Mouse (Mus musculus) neural tube, embryonic 11.5 days (tissue): ENCODE data around the gene Raver2. TPM values are rescaled to one million over a fixed set of nuclear protein-coding genes. Genes with fewer than 3 reads are reported as not detected.

Experiments
- ATAC-seq: fragments of 200-750 bp; cut with Nextera tagmentation; 2 replicates; pipeline ENCODE4 v1.8.0; 2017; ENCODE audit warnings: moderate number of reproducible peaks, mild to moderate bottlenecking, moderate TSS enrichment, moderate library complexity; ENCODE audit not compliant: insufficient read depth, low FRiP score, low TSS enrichment
- DNase-seq: peaks from one replicate; pipeline ENCODE4 v3.0.0-alpha.2; 2015; ENCODE audit warnings: low spot score
- H3K27ac ChIP-seq: fragments of 300-500 bp; sonication (generic); 2 replicates; pipeline ENCODE4 v1.5.1; 2014; ENCODE audit warnings: low read depth, mild to moderate bottlenecking, low read length
- H3K27me3 ChIP-seq: fragments of 300-500 bp; sonication (generic); 2 replicates; pipeline ENCODE4 v1.6.1; 2014; ENCODE audit warnings: mild to moderate bottlenecking, low read length, mixed read lengths; ENCODE audit not compliant: control insufficient read depth, insufficient read depth
- H3K36me3 ChIP-seq: fragments of 300-500 bp; sonication (generic); 2 replicates; pipeline ENCODE4 v1.6.1; 2014; ENCODE audit warnings: mild to moderate bottlenecking, low read length, moderate library complexity, mixed read lengths; ENCODE audit not compliant: control insufficient read depth, insufficient read depth
- H3K4me1 ChIP-seq: fragments of 300-500 bp; sonication (generic); 2 replicates; pipeline ENCODE4 v1.6.1; 2014; ENCODE audit warnings: low read length, mixed read lengths; ENCODE audit not compliant: control insufficient read depth, insufficient read depth
- H3K4me2 ChIP-seq: fragments of 300-500 bp; sonication (generic); 2 replicates; pipeline ENCODE4 v1.6.1; 2014; ENCODE audit warnings: low read depth, mild to moderate bottlenecking, moderate library complexity
- H3K4me3 ChIP-seq: fragments of 300-500 bp; sonication (generic); 2 replicates; pipeline ENCODE4 v1.5.1; 2014; ENCODE audit warnings: low read depth, low read length
- H3K9ac ChIP-seq: fragments of 300-500 bp; sonication (generic); 2 replicates; pipeline ENCODE4 v1.6.1; 2014; ENCODE audit warnings: mild to moderate bottlenecking, low read length
- H3K9me3 ChIP-seq: fragments of 300-500 bp; sonication (generic); 2 replicates; pipeline ENCODE4 v1.6.1; 2016; ENCODE audit warnings: low read length; ENCODE audit not compliant: control insufficient read depth
- WGBS: fragments of 180-500 bp; shearing (Covaris S2); extraction: QIAGEN DNeasy Blood & Tissue Kit; methylation state at CpG from one replicate; pipeline ENCODE4 v1.1.7; 2014; 5-methylcytosine and 5-hydroxymethylcytosine counted together
- polyA plus RNA-seq: library from polyadenylated mRNA; unstranded; fragments of >200 nt; fragmentation: Nextera tagmentation; extraction: Ambion mirVana; gene quantifications from 2 replicates; pipeline ENCODE4 v1.2.1, GENCODE M21; 2014

Gene Raver2
- polyA plus RNA-seq, 1 experiment from 2014 or later: 11.0 TPM

DNA sequence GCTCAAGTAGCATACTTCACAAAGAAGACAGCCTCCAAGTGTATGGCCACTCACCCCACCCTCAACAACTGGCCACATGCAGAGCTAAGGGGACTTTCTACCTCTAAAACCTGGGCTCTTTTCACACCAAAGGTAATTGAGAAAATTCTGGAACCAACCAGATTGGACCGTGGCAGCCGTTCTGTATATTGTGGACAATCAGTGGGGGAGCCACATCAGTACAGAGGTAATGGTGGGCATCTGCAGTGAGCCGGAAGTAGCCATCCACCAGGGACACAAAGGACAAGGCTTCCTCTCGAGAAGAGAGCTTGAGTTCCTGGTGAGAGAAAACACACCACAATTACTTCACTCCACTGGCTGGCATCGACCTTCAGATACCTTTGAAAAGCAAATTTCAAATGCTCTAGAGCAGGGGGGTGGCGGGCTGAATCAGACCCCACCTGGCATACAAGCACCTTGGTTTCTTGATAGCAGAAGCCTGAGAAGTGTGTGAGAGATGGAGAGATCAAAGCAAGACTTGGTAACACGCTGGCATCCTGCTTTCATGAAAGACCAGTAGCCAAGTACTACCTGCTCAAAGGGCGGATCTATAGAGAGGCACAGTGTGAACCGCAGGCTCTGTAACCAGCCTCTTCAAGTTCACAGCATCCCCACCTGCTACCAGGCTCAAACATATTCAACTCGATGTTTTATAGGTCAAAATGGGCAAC is 106.3 kb downstream of the Raver2 start:
- no peaks in the 10 kb centered on the region for H3K27me3 ChIP-seq
- H3K9ac ChIP-seq: no peak overlapping the region
- no peak for DNase-seq
- no peak overlapping the region for H3K27ac ChIP-seq
- no peak overlapping the region for H3K4me2 ChIP-seq
- no peak for ATAC-seq
- H3K9me3 ChIP-seq: no peaks in the 10 kb centered on the region
- H3K4me1 ChIP-seq: no peaks in the 10 kb centered on the region
- no peaks in the 10 kb centered on the region; the same call in 1 of the 2 replicates for H3K36me3 ChIP-seq
- WGBS: 74% methylated on average over 10 of the region's 10 CpGs
- H3K4me3 ChIP-seq: no peak overlapping the region

DNA sequence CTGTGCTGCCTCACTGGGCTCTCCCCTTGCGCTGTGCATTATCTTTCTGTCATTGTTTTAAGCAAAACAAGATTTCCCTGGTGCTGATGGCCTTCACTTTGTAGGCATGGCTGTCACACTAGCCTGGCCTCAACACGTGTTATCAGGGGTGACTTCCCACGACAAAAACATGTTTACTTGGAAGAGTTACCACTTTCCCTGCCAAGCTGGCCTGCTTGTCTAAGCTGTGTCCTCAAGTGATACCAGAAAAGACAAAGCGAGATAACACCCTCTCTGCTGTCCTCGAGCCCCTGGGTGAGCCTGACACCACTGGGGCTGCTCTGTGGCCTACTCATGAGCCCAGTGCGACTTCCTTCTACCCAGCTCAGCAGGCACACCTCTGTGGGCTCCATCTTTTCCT is 107.3 kb downstream of the Raver2 start:
- 83% methylated on average over 6 of the region's 6 CpGs for WGBS
- no peak overlapping the region for H3K27ac ChIP-seq
- no peaks in the 10 kb centered on the region; the same call in 1 of the 2 replicates for H3K36me3 ChIP-seq
- ATAC-seq (no peak), DNase-seq (no peak)
- H3K4me1 ChIP-seq: no peaks in the 10 kb centered on the region
- no peak overlapping the region for H3K4me3 ChIP-seq
- H3K27me3 ChIP-seq: no peaks in the 10 kb centered on the region
- no peaks in the 10 kb centered on the region for H3K9me3 ChIP-seq
- no peak overlapping the region for H3K4me2 ChIP-seq
- H3K9ac ChIP-seq: no peak overlapping the region

DNA sequence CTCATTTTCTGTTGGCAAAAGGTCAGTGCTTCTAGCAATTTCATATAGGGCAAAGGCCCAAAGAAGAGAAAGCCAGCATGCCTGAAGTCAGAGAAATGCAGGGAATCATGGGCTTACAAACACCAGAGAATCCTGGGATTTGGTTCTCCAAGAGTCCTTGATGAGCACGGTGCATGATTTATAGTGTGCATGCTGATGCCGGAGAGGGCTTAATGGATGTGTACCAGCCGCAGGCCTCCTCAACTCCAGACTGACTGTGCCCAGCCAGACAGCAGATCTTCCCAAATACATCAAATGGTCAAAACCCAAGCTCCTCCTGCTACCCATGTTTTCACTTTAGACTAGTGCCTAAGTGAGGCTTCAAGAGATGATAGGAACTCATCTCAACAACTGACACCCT is 109.0 kb downstream of the Raver2 start:
- no peaks in the 10 kb centered on the region for H3K9me3 ChIP-seq
- 79% methylated on average over 3 of the region's 3 CpGs for WGBS
- H3K27ac ChIP-seq: no peak overlapping the region
- no peaks in the 10 kb centered on the region for H3K4me1 ChIP-seq
- no peak overlapping the region for H3K4me2 ChIP-seq
- H3K9ac ChIP-seq: no peak overlapping the region
- ATAC-seq: no peak
- no peaks in the 10 kb centered on the region; the same call in 1 of the 2 replicates for H3K36me3 ChIP-seq
- H3K27me3 ChIP-seq: no peaks in the 10 kb centered on the region
- H3K4me3 ChIP-seq: no peak overlapping the region
- no peak for DNase-seq

DNA sequence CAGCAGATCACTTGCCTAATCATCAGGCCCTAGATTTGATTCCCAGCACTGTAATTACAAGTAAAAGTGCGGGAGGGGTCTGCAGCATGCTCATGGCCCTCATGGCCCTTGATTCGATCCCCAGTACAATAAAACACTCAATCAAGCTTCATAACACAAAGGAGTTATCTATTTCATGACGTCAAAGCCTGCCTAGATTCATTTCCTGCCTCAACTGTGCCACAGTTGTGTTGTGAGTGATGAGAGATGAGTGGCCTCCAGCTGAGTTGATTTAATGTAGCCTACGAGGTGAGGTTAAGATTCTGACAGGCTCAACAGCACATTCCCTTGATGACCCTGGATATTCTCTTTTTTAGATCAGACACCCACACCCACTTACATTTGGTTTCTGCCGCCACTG is 110.3 kb downstream of the Raver2 start:
- H3K4me3 ChIP-seq: no peak overlapping the region
- no peak overlapping the region for H3K4me2 ChIP-seq
- no peaks in the 10 kb centered on the region for H3K4me1 ChIP-seq
- no peaks in the 10 kb centered on the region for H3K27me3 ChIP-seq
- no peaks in the 10 kb centered on the region; the same call in 1 of the 2 replicates for H3K36me3 ChIP-seq
- no peak overlapping the region for H3K27ac ChIP-seq
- DNase-seq (no peak), ATAC-seq (no peak)
- H3K9ac ChIP-seq: no peak overlapping the region
- 77% methylated on average over 5 of the region's 5 CpGs for WGBS
- no peaks in the 10 kb centered on the region for H3K9me3 ChIP-seq

DNA sequence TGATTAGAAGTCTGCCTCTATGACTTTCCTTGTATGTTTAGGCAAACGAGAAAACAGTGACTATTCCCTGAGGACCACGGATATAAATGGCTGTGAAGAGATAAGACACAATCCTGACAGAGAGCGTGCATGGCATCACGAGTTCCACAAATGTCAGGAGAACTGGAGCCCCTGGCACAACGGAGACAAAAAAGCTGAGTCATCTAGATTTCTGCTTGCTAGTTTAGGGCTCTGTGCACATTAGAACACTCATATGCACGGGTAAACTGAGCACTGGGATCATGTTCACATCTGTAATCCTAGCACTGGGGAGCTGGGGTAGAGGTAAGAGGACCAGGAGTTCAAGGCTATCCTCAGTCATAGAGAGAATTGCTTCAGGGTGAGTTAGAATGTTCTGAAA is 111.1 kb downstream of the Raver2 start:
- no peaks in the 10 kb centered on the region for H3K27me3 ChIP-seq
- H3K36me3 ChIP-seq: no peaks in the 10 kb centered on the region
- H3K9me3 ChIP-seq: no peaks in the 10 kb centered on the region
- H3K4me3 ChIP-seq: no peak overlapping the region
- H3K9ac ChIP-seq: no peak overlapping the region
- WGBS: 82% methylated on average over 6 of the region's 6 CpGs
- H3K4me2 ChIP-seq: no peak overlapping the region
- no peak for DNase-seq
- no peak overlapping the region for H3K27ac ChIP-seq
- H3K4me1 ChIP-seq: no peaks in the 10 kb centered on the region
- ATAC-seq: no peak

DNA sequence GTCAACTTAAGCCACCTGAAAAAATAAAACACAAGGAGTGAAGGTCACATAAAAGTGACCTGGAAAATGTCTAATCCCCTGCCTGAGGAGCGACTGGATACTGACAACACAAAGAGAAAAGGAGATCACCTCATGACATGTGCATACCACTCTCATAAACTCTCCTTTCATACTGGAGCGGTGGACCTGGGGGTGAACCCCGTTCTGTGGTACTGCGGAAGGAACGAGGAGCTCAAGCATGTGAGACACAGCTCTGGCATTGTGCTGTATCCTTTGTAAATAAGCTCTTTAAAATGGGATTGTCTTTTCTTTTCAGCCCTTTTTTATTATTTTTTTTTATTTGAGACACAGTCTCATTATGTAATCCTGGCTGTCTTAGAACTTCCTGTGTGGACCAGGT is 111.9 kb downstream of the Raver2 start:
- H3K27me3 ChIP-seq: no peaks in the 10 kb centered on the region
- H3K4me3 ChIP-seq: no peak overlapping the region
- no peak overlapping the region for H3K4me2 ChIP-seq
- ATAC-seq: no peak
- no peaks in the 10 kb centered on the region for H3K4me1 ChIP-seq
- H3K36me3 ChIP-seq: no peaks in the 10 kb centered on the region
- H3K9me3 ChIP-seq: no peaks in the 10 kb centered on the region
- H3K9ac ChIP-seq: no peak overlapping the region
- no peak for DNase-seq
- H3K27ac ChIP-seq: no peak overlapping the region
- 86% methylated on average over 5 of the region's 5 CpGs for WGBS

DNA sequence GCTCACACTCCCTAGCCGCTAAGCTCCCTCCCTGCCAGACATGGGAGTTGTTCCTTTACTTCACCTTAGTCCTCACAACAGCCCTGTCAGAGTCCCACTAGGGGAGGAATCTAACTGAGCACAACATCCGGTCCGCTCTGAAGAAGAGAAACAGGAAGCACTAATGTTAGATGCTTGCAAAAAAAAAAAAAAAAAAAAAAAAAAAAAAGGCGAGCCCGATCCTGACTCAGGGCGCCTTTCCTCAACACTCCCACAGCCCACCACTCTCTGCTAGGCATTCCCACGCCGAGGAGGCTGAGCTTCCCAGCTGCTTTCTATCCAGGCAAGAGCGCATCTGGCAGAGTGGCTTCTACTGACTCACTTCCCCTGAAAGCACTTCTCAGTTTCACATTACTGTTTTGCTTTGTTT is 113.8 kb downstream of the Raver2 start:
- H3K27ac ChIP-seq: no peak overlapping the region
- DNase-seq (no peak), ATAC-seq (no peak)
- H3K36me3 ChIP-seq: no peaks in the 10 kb centered on the region; the same call in 1 of the 2 replicates
- no peak overlapping the region for H3K4me3 ChIP-seq
- H3K4me2 ChIP-seq: no peak overlapping the region
- no peaks in the 10 kb centered on the region for H3K4me1 ChIP-seq
- 79% methylated on average over 9 of the region's 9 CpGs for WGBS
- no peaks in the 10 kb centered on the region for H3K9me3 ChIP-seq
- no peaks in the 10 kb centered on the region for H3K27me3 ChIP-seq
- no peak overlapping the region for H3K9ac ChIP-seq

DNA sequence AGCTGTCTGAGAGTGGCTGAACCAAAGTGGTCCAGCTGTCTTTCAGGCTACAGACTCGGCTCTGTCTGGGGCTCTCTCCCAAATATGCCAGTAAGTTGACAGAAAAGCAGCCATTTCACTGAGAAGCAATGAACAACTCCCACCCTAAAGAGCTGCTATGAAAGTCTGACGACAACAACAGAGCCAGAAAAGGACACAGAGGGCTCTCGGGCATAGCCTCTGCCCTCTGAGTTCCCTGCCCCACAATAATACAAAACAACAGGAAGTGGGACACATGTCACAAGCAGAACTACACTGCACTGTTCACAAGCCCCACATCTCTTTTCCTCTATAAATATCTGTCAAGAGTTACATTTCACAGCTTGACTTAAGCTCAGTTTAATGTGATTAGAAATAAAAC is 116.4 kb downstream of the Raver2 start:
- WGBS: 69% methylated on average over 3 of the region's 3 CpGs
- Histone ChIP-seq H3K27ac (no peak overlapping the region), H3K4me3 (no peak overlapping the region), H3K36me3 (no peaks in the 10 kb centered on the region; the same call in 1 of the 2 replicates), H3K4me2 (no peak overlapping the region), H3K27me3 (no peaks in the 10 kb centered on the region), H3K9me3 (no peaks in the 10 kb centered on the region), H3K4me1 (no peaks in the 10 kb centered on the region), H3K9ac (no peak overlapping the region)
- no peak for DNase-seq
- no peak for ATAC-seq

DNA sequence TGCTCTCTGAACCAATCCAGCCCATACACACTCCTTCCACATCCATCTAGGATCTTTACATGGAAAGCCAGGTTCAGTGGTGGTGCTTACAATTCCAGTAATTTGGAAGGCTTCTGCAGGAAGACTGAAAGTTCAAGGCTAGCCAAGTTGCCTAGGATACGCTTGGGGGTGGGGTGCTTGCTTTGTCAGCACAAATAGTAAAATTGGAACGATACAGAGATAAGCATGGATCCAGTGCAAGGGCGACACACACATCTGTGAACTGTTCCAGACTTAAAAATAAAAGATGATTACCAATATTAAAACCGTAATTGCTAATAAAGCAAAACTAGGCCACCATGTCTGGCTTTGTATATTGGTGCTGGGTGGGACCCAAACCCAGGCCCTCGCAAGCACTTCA is 117.8 kb downstream of the Raver2 start:
- ATAC-seq: no peak
- WGBS: 95% methylated on average over 5 of the region's 5 CpGs
- H3K4me3 ChIP-seq: no peak overlapping the region
- no peak overlapping the region for H3K4me2 ChIP-seq
- no peaks in the 10 kb centered on the region for H3K4me1 ChIP-seq
- H3K36me3 ChIP-seq: no peaks in the 10 kb centered on the region; the same call in 1 of the 2 replicates
- no peaks in the 10 kb centered on the region for H3K27me3 ChIP-seq
- DNase-seq: no peak
- H3K9me3 ChIP-seq: no peaks in the 10 kb centered on the region
- no peak overlapping the region for H3K9ac ChIP-seq
- H3K27ac ChIP-seq: no peak overlapping the region
